Mouse (Mus musculus) duodenum, adult 2 months (tissue): Measurements from ENCODE around the gene Olfr1291-ps1. TPM values are rescaled to one million over a fixed set of nuclear protein-coding genes. Genes with fewer than 3 reads are reported as not detected.

Source experiments
- polyA plus RNA-seq: library from polyadenylated mRNA; depleted of rRNA; stranded (reverse); fragments of >200 nt; gene quantifications from 2 replicates; pipeline ENCODE4 v1.2.3, GENCODE M21; 2012; ENCODE audit warnings: low replicate concordance; rRNA removed

Gene Olfr1291-ps1
- not detected in 2 replicates for polyA plus RNA-seq

DNA sequence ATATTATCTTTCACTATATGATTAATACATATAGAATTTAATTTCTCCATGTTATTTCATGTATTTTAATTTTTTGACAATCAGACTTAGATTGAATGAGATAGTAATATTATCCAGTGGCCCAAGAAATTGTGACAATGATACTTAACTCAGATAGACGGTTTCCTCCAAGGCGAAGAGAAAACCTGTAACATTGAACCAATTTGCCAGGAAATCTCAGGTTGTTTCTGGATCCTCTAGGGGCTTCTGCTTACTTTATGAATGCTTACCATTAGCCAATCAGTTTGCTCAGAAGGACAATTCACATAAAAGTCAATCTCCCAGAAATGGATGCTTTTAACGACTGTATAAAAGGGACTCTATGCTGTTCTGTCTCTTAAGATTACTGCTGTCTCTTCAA, at the start of gene Olfr1291-ps1:
Olfr1291-ps1 (plus strand) TSS at position 301 of the 400 bp plus-strand sequence.

DNA sequence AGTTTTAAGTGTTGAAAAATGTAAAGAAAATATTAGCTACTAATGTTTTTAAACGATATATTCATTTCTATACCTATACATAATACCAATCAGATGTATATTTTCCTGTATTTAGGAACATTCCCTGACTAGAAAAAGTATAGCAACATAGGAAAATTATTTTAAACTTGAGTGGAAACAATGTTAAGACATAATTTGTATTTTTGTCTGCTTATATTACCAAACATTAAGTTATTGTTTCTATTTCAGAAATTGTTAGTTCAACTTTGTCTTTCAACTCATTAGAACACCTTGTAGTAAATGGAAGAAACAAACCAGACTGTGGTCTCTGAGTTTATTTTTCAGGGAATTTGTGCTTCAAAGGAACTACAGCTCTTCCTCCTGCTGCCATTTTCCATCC, 48.1 kb upstream of the Olfr1291-ps1 start, which contains the start of gene Olfr1287:
Olfr1287 (plus strand) TSS at position 301 of the 400 bp plus-strand sequence.

DNA sequence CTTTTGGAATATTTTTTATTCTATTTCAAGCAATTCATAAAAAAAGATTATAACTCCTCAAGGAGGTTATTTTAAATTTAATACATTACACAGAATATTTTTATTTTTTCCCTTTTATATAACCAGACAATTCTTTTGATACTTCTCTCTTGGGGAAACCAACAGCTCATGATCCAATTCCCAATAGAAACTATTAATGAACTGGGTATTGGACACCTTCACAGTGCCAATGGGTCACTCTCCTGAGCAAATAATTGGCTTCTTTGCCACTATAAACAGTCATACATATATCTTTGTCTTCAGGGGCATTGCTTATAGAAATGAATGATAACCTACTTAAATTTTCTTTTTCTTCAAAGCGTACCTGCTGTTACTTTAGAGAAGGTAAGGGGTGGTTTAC, 23.2 kb upstream of the Olfr1291-ps1 start, which contains the start of gene Olfr1288:
Olfr1288 (plus strand) TSS at position 301 of the 400 bp plus-strand sequence.

DNA sequence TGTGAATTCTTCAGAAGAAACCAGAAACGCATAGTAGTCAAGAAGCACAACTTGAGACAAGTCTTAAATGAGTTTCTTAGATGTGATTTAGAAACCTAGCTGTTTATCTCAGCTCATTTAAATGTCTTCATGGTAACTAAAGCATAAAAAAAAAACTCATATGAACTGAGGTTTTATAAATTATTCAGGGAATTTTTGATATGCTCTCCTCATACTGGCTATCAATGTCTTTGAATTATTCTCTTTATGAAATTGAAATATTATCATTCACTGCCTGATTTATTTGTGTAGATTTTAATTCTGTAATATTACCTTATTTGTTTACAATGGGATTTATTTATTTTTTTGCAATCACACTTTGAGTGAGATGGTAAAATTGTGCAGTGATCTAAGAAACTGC, 16.5 kb upstream of the Olfr1291-ps1 start, which contains the start of gene Olfr1289:
Olfr1289 (plus strand) TSS at position 301 of the 400 bp plus-strand sequence.

DNA sequence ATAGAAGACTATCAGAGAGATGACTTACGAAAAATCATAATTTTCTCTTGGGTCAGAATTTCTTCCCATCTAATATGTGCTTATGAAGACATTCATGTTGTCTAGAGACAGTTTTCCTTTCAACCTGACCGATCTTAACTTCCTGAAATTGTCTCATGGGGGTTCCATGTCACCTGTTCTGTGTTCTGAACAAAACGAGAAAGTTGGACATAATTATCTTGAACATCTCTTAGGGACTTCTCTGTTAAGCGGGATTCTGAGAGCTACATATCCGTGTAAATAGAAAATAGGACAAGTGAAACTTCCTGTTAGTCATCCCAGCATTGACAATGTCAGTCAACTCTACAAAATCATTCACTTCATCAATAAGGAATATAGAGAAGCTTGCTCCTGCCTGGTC, 3.3 kb upstream of the Olfr1291-ps1 start, which contains the start of gene Olfr1290:
Olfr1290 (minus strand) TSS at position 101 of the 400 bp plus-strand sequence.

DNA sequence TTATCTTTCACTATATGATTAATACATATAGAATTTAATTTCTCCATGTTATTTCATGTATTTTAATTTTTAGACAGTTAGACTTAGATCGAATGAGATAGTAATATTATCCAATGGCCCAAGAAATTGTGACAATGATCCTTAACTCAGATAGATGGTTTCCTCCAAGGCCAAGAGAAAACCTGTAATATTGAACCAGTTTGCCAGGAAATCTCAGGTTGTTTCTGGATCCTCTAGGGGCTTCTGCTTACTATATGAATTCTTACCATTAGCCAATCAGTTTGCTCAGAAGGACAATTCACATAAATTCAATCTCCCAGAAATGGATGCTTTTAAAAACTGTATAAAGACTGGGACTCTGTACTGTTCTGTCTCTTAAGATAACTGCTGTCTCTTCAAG, 27.9 kb downstream of the Olfr1291-ps1 start, which contains the start of gene Olfr1293-ps:
Olfr1293-ps (plus strand) TSS at position 301 of the 400 bp plus-strand sequence.

DNA sequence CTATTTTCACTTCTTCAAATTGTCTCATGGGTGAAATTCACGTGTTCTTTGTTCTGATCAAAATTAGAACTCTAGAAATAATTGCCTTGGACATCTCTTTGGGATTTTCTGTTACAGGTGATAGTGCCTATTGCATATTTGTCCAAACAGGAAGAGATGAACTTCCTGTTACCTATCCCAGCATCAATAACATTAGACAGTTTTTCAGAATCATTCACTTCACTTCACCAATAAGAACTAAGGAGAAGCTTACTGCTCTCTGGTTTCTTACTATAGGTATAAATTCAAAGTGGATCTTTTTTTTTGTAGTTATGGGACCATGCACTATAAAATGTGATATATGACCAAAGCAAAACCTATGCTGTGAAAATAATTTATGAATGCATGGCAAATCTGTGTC, 43.2 kb downstream of the Olfr1291-ps1 start, which contains the start of gene Olfr1294:
Olfr1294 (minus strand) TSS at position 101 of the 400 bp plus-strand sequence.

Other genes starting within 250 kb of the Olfr1291-ps1 start
- not detected in 2 replicates for gene Olfr1276, start 242.7 kb upstream of the Olfr1291-ps1 start, polyA plus RNA-seq
- not detected in 2 replicates for gene Olfr1277, start 223.1 kb upstream of the Olfr1291-ps1 start, polyA plus RNA-seq
- not detected in 2 replicates for gene Olfr1278, start 207.0 kb upstream of the Olfr1291-ps1 start, polyA plus RNA-seq
- gene Olfr1279, start 196.5 kb upstream of the Olfr1291-ps1 start, polyA plus RNA-seq = not detected in 2 replicates
- gene Olfr1280, start 183.2 kb upstream of the Olfr1291-ps1 start, polyA plus RNA-seq = not detected in 2 replicates
- gene Olfr1281, start 170.7 kb upstream of the Olfr1291-ps1 start, polyA plus RNA-seq = not detected in 2 replicates
- not detected in 2 replicates for gene Olfr1282, start 161.1 kb upstream of the Olfr1291-ps1 start, polyA plus RNA-seq
- gene Olfr1283, start 130.4 kb upstream of the Olfr1291-ps1 start, polyA plus RNA-seq = not detected in 2 replicates
- gene Olfr1284, start 121.7 kb upstream of the Olfr1291-ps1 start, polyA plus RNA-seq = not detected in 2 replicates
- not detected in 2 replicates for gene Olfr1286, start 74.1 kb upstream of the Olfr1291-ps1 start, polyA plus RNA-seq
- not detected in 2 replicates for gene Olfr1287, start 48.0 kb upstream of the Olfr1291-ps1 start, polyA plus RNA-seq
- gene Olfr1288, start 23.1 kb upstream of the Olfr1291-ps1 start, polyA plus RNA-seq = not detected in 2 replicates
- not detected in 2 replicates for gene Olfr1289, start 16.4 kb upstream of the Olfr1291-ps1 start, polyA plus RNA-seq
- not detected in 2 replicates for gene Olfr1290, start 3.4 kb upstream of the Olfr1291-ps1 start, polyA plus RNA-seq
- gene Olfr1293-ps, start 28.0 kb downstream of the Olfr1291-ps1 start, polyA plus RNA-seq = not detected in 2 replicates
- gene Olfr1294, start 43.1 kb downstream of the Olfr1291-ps1 start, polyA plus RNA-seq = not detected in 2 replicates
- not detected in 2 replicates for gene Olfr1295, start 72.5 kb downstream of the Olfr1291-ps1 start, polyA plus RNA-seq
- gene Olfr1297, start 129.3 kb downstream of the Olfr1291-ps1 start, polyA plus RNA-seq = not detected in 2 replicates
- not detected in 2 replicates for gene Olfr1298, start 152.0 kb downstream of the Olfr1291-ps1 start, polyA plus RNA-seq
- gene Olfr1299, start 164.2 kb downstream of the Olfr1291-ps1 start, polyA plus RNA-seq = not detected in 2 replicates